Comparison of ENCODE assay signal across 16 mouse cellular contexts in the genomic region with DNA sequence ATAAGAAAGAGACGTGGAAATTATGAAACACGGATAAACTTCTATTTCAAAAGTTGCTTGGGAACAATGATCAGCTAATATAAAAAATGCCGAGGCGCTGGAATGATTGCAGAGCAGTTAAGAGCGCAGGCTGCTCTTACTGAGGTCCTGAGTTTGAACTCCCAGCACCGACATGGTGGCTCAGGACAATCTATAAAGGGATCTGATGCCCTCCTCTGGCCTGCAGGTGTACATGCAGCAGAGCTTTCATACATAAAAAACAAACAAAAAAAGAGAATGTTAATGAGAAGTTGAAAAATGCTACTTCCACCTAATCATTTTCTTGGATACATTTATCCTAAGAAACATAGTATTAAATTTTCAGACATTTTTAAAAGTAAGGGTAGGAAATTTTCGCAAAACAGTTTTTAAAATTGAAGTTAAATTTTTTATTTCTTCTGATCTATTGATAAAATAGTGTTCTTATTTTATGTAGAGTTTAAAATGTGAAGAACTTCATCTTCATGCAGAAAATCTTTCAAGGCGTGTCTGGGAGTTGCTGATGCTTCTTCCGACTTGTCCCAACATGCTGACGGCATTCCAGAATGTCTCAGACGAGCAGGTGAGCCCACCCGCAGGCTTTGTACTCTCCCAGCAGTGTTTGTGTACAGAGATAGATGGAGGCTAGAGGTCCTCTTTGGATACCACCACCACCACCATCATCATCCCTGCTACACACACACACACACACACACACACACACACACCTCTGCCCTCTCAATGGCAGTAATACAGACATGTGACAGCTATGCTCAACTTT.
DNase-seq lines count a peak whose midpoint lies in the region; ATAC-seq and TF ChIP-seq lines count a peak whose summit lies in the region.
"Had no signal": no experiment of that assay in that cellular context is flagged by ENCODE, and none has a peak within 500 bp of the region (broad histone marks: within the 10 kb centered on the region; RNA-seq: fewer than 3 reads in every experiment).

No protein-coding gene starts in this region.

- intact Hi-C loops in left cerebral cortex, postnatal 14 days (cut with DNase I): no loop called here

- H3K27me3 ChIP-seq in midbrain, embryonic 14.5 days (ENCODE audit: control insufficient read depth, insufficient read depth, low read length): no peaks in the 10 kb centered on the region
- no peaks in the 10 kb centered on the region for H3K27me3 ChIP-seq in midbrain, embryonic 13.5 days
- no peaks in the 10 kb centered on the region for H3K27me3 ChIP-seq in splenic B cell, adult 2 months (ENCODE audit: control insufficient read depth, insufficient read depth, low read length, poor library complexity, severe bottlenecking)
- H3K27me3 ChIP-seq: embryonic facial prominence, embryonic 15.5 days; heart, embryonic 15.5 days had no signal

- H3K9ac ChIP-seq in midbrain, embryonic 14.5 days (replicated peaks; ENCODE audit: low read length): no peak overlapping the region
- H3K9ac ChIP-seq in midbrain, embryonic 13.5 days (replicated peaks): no peak overlapping the region
- H3K9ac ChIP-seq: embryonic facial prominence, embryonic 15.5 days; heart, embryonic 15.5 days had no signal

- H3K4me3 ChIP-seq in midbrain, embryonic 14.5 days (replicated peaks; ENCODE audit: low read depth, low read length): no peak overlapping the region
- H3K4me3 ChIP-seq in midbrain, embryonic 13.5 days (replicated peaks): no peak overlapping the region
- H3K4me3 ChIP-seq: embryonic facial prominence, embryonic 15.5 days; heart, embryonic 15.5 days; limb, embryonic 10.5 days had no signal

- no peaks in the 10 kb centered on the region for H3K9me3 ChIP-seq in midbrain, embryonic 14.5 days (ENCODE audit: control insufficient read depth, low read length)
- H3K9me3 ChIP-seq in midbrain, embryonic 13.5 days: no peaks in the 10 kb centered on the region
- H3K9me3 ChIP-seq: embryonic facial prominence, embryonic 15.5 days; heart, embryonic 15.5 days; limb, embryonic 10.5 days had no signal

- peak; percentile 27; the same call in 1 of the 2 replicates for TF ChIP-seq CTCF in brain, embryonic 14.5 days (IDR thresholded peaks at IDR 0.05; ENCODE audit: borderline replicate concordance, extremely low read depth, insufficient read depth, insufficient read length)

- TF ChIP-seq POLR2A in brain, embryonic 14.5 days (IDR thresholded peaks at IDR 0.05; ENCODE audit: borderline replicate concordance, extremely low read depth, insufficient read depth, insufficient read length, poor library complexity, severe bottlenecking): no peak

- no peak overlapping the region for H3K27ac ChIP-seq in midbrain, embryonic 14.5 days (replicated peaks; ENCODE audit: low read depth, low read length)
- H3K27ac ChIP-seq in midbrain, embryonic 13.5 days: no peak overlapping the region
- H3K27ac ChIP-seq: embryonic facial prominence, embryonic 15.5 days; heart, embryonic 15.5 days; limb, embryonic 10.5 days had no signal

- DNase-seq in heart, adult 11 months: peak; percentile 80
- DNase-seq in heart, adult 18-20 months: no peak
- DNase-seq in midbrain, embryonic 14.5 days: peak; percentile 9
- peak; percentile 29 for DNase-seq in brain, embryonic 14.5 days (ENCODE audit: low read depth)
- DNase-seq in splenic B cell, adult 2 months (ENCODE audit: low read depth, low spot score): peak; percentile 20
- DNase-seq in layer of hippocampus, postnatal 10 days (ENCODE audit: low spot score in 2 of 2): no peak
- DNase-seq in left cerebral cortex, postnatal 14 days (ENCODE audit: low spot score in 2 of 2): no peak
- DNase-seq: adrenal gland, adult 8-10 months; cerebellum, adult 11 months; gastrocnemius, postnatal 10 days; thymus, postnatal 4 days had no signal

- no peak for ATAC-seq in midbrain, embryonic 14.5 days (ENCODE audit: low FRiP score, low TSS enrichment)
- no peak for ATAC-seq in midbrain, embryonic 13.5 days
- ATAC-seq: hindbrain, embryonic 16.5 days had no signal

- H3K4me2 ChIP-seq in midbrain, embryonic 14.5 days (ENCODE audit: low read length): no peak overlapping the region
- no peak overlapping the region for H3K4me2 ChIP-seq in midbrain, embryonic 13.5 days (replicated peaks)
- H3K4me2 ChIP-seq: embryonic facial prominence, embryonic 15.5 days; heart, embryonic 15.5 days had no signal

- peaks cover 43% of the 10 kb centered on the region for H3K36me3 ChIP-seq in midbrain, embryonic 14.5 days (ENCODE audit: control insufficient read depth, insufficient read depth, low read length)
- peaks cover 50% of the 10 kb centered on the region for H3K36me3 ChIP-seq in midbrain, embryonic 13.5 days
- H3K36me3 ChIP-seq in splenic B cell, adult 2 months (ENCODE audit: control insufficient read depth, insufficient read depth, low read length, poor library complexity, severe bottlenecking): peaks cover 9% of the 10 kb centered on the region; the same call in 1 of the 2 replicates

- H3K4me1 ChIP-seq in midbrain, embryonic 14.5 days (ENCODE audit: control insufficient read depth, insufficient read depth, low read length): no peaks in the 10 kb centered on the region
- H3K4me1 ChIP-seq in midbrain, embryonic 13.5 days (replicated peaks): no peaks in the 10 kb centered on the region
- H3K4me1 ChIP-seq: embryonic facial prominence, embryonic 15.5 days; heart, embryonic 15.5 days; limb, embryonic 10.5 days had no signal

- WGBS in midbrain, embryonic 14.5 days: 88% methylated on average over 12 of the region's 12 CpGs
- WGBS in midbrain, embryonic 13.5 days: 88% methylated on average over 12 of the region's 12 CpGs

Comparison
In these comparisons a context has a peak if more than half of its experiments do, and no peak if none do; other contexts are left out.
1. DNase-seq: peak in heart, adult 11 months (single experiment), midbrain, embryonic 14.5 days (single experiment), brain, embryonic 14.5 days (single experiment) and splenic B cell, adult 2 months (single experiment); none in heart, adult 18-20 months (0 of 2), layer of hippocampus, postnatal 10 days (0 of 2) and left cerebral cortex, postnatal 14 days (0 of 2).